Mouse (Mus musculus) neural tube, embryonic 10.5 days (tissue): ENCODE data around the gene Sec61b.
A peak's percentile ranks its signal among the peaks of the same experiment; 100 is the strongest.

Source experiments
- DNase-seq: peaks from one replicate; pipeline ENCODE4 v3.0.0-alpha.2; 2017; ENCODE audit warnings: low spot score; ENCODE audit errors: extremely low spot score

Sec61b gene

DNA sequence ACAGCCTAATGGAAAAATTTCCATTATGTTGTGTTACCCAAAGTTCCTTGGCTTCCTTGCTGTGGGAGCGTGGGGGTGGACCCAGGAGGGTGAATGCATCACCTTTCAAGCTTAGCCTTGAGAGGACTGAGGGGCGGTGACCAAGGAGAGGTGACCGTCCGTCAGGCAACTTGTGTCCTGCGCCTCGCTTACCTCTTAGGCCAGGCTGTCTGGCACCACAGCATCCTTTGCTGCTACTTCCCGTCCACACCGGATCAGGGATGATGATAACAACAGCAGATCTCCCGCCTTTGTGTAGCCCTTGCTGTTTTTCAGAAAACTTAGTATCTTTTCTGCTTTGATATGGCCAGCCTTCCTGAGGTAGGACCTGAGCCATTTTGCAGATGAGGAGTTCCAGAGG, 6.1 kb downstream of the Sec61b start:
- DNase-seq = no peak

DNA sequence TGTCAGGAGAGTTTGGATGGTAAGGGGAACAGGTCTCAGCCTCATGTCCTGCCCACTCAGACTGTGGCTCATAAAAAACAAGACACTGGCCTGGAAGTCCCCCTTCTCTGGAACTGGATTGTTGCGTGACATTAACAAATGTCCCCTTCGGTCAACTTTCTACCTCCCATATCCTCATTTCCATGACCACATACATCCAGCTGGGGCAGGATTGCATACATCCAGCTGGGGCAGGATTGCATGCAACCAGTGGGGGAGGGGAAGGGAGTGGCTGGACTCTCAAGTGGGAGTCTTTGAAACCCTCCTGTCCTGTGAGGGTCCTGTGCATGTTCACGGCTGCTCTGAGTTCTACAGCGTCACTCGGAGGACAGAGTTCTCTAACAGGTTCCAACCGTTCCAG, 16.8 kb downstream of the Sec61b start:
- DNase-seq = no peak

DNA sequence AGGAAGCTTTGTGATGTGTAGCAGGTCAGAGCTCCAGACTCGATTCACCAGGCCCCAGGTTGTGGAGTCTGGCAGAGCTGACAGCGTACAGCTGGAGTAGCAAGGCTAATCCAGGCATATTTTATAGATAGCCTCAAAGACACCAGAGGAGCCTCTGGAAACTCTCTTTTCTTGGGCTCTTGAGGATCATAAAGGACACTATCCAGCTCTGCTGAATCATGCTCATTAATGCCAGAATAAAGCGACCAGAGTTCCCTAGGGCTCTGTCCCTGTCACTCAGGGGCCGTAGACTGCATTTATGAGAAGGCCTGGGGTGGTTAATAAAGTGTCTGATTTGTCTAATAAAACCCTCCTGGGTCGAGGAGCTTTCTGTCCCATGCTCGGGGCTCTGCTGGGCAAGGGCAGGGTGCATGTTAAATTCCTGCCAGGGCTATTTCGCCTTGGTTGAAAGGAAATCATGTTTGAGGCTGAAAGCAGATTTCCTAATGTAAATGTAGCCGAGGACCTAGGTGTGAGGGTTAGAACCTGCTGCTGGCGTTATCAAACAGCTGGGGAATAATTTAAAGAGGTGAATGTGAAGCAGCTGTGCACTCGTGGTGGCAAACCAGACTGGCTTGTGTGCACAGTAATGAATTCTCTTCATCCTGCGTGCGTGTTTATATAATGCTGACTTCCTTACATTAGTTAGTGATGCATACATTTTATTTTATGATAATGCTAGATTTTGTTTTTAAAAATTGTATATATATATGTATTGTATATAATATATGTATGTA, 18.0 kb downstream of the Sec61b start:
- no peak for DNase-seq

DNA sequence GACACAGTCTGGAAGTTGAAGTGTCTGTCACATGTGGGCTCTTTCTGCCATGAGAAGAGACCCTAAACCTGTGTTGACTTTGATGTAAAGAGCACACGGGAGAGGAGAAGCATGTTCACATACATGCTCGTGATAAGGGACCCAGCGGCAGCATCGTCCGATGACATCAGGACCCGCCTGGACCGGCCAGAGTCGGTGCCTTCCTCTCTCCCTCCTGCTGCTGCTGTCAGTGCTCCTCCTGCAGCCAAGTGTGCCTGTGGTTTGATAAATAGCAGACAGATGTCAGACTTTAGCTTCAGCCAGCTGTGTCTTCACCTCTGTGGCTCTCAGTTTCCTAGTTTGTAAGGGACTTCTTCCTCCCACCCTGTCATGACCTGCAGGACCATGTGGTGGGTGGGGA, 19.0 kb downstream of the Sec61b start:
- DNase-seq = no peak

DNA sequence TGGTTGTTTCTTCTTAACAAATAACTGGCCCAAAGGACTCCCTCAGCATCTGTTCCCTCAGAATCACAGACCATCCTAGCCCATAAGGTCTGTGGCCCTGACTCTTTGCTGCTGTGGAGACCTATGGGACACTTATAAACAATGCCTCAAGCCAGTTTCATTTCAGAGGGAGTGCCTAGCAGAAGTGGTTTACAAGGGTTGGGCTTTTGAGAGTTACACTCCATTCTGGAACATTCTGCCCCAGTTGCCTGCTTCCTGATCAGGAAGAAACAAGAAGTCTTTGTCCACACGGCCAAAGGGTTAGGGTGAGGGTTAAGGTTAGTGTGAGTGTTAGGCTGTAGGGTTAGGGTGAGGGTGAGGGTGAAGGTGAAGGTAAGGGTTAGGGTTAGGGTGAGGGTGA, 19.7 kb downstream of the Sec61b start:
- no peak for DNase-seq

DNA sequence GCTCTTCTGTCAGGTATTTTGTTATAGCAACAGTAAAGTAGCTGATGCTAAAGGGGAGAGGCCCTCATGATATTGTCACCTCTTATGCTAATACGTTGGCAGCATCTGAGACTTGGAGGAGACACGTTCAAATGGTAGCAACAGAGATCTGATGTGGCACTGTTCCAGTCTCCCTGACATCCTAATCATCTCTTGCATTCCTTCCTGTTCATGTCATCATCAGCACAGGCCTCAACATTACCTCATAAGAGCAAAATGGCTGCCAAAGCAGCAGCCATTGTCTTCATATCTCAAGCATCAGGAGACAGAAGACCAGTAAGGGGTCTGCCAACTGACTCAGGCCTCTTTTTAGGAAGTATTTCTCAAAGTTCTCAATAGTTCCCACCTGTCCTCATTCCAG, 20.2 kb downstream of the Sec61b start:
- no peak for DNase-seq

DNA sequence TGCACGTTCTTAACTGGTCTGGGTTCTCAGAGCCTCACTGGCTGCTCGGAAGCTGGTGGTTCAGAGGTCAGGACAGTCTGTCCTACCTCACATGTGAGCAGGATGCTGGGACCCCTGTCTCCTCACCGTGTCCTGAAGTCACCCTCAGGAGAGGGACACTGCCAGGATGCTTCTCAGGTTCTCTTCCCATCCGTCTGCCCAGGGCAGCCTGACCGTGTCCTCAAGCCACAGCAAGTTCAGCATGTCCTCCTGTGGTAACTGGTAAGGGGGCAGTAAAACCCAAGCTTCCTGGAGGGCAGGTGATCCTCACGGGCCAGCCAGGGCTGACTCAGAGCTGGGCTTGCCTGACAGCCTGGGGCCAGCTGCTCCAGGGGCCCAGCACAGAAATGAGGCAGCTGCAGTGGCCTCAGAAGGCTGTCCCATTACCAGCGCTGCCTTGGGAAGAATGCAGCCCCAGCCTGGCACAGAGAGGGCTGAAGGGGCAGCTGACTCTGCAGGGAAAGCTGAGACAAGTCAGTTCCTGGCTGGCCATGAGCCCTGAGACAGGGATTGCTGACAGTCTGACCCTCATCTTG, 23.4 kb downstream of the Sec61b start:
- no peak for DNase-seq

DNA sequence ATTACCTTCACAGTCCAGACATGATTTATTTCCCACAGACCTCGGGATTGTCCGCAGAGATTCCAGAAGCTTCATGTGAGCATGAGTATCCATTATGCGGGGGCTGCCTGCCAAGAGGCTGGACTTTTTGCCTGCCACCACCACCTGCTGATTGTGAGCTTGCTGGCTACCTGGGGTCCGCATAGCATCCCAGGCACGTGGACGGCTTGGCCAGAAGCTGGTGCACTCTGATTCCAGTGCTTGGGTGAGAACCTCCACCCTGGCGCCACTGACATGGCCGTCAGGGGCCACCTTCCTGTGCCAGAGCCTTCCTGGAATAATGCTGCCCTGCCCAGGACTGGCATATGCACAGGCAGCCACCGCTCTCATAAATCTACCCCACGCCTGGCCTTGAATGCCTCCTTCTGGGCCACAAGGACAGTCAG, 24.7 kb downstream of the Sec61b start:
- DNase-seq = no peak

DNA sequence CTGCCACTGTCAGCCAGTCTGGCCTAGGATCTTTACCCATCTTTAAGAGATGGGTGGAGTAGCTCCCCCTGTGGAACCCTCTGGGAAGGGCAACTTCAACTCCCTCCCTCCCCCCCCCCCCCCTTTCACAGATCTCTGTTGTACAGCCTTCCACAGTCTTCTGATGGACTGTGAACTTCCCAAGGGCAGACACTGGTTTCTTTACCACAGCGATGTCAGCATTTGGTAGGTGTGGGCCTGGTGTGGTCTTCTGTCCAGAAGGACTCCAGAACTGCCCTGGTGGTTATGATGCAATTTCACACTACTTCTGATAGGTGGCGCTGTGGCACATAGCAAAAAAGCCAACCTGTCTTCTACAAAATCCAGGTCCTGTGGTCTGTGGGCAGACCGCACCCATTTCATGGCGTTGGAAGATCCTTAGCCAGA, 28.1 kb downstream of the Sec61b start:
- peak; percentile 41 for DNase-seq

DNA sequence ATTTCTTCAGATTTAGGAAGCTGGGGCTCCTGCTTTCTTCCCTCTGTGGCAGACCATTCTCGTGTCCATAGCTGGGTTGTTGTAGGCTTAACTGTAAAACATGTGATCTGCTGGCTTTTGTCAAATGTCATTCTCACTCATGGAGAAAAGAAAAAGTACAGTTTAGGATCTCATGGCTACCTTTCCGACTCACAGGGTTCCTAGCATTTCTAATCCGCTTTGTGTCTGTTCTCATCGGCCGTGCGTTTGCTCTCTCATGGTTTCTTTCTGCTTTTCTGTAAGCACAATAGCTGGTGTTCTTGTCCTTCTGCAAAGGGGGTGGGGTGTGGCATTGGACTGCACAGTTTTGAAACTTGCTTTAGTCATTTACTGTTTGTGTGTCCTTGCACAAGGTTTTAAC, 28.6 kb downstream of the Sec61b start:
- DNase-seq = no peak

DNA sequence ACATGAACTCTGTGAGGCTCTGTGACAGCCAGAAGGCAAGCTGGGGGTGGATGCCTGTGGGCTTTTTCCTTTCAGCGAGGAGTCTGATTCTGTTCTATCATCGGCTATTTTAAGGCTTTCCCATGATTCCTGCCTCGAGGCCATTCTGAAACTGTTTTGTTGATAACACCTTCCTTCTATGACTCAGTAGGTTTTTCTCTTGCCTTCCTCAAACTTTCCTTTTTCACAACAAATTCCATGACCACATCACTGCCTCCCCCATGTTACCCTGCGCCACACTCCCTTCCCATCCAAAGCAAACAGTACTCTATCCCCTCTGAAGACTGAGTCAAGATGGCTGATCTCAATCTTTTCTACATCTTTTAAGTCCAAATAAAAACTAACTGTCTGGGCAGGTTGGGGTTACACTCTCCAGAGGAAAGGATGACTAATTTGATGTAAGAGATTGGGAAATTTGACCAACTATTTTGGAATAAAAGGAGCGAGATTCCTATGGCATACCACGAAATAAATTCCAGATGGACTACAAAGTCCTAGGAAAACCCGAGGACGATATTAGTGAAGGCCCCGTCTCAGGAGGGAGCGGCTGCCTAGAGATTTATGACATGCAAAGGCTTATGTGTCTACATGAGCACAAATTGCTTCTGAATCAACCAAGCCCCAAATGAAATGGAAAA, 30.5 kb downstream of the Sec61b start:
- no peak for DNase-seq

DNA sequence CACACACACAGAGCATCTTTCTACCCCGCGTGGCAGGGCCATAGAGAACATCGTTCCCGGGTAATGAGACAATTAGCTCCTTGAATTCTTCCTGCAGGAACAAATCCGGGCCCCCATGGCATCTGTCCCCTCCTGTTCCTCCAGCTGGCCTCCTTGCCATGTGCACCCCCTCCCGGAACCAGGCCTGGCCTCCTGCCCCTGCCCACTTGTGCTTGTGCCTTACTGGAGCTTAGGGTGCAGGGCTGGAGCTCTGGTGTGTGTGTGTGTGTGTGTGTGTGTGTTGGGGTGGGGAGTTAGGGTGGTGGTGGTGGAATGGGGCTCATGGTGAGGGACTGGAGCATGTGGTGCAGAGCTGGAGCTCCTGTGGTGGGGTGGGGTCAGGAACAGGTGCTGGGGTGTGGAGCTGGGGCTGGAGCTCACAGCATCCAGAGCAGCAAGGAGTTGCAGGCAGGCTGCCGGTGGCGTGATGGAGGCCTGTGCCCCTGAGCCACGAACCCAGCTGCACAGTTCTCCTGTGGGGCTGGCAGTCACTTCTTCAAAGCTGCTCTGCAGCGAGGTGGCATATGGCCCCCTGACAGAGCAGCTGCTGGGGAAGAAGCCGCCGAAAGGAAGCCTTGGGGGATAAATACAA, 44.2 kb downstream of the Sec61b start:
- no peak for DNase-seq

DNA sequence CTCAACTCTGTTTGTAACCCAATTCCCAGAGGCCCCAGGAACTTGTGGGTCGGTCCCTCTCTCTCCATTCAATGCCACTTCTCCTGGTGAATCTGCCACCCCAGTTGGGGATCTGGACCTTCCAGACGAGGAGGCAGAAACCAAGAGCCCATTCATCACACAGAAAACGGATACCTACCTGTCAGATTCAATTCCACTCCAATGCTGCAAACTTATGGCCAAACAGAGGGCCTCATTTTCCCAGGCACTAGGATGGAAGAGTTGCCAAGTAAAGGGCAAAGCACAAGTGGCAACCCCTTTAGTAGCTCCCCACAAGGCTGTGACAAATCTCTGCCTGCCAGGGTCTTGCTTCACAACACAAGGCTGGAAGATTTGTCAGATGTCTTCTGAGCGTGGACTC, 45.6 kb downstream of the Sec61b start:
- no peak for DNase-seq

DNA sequence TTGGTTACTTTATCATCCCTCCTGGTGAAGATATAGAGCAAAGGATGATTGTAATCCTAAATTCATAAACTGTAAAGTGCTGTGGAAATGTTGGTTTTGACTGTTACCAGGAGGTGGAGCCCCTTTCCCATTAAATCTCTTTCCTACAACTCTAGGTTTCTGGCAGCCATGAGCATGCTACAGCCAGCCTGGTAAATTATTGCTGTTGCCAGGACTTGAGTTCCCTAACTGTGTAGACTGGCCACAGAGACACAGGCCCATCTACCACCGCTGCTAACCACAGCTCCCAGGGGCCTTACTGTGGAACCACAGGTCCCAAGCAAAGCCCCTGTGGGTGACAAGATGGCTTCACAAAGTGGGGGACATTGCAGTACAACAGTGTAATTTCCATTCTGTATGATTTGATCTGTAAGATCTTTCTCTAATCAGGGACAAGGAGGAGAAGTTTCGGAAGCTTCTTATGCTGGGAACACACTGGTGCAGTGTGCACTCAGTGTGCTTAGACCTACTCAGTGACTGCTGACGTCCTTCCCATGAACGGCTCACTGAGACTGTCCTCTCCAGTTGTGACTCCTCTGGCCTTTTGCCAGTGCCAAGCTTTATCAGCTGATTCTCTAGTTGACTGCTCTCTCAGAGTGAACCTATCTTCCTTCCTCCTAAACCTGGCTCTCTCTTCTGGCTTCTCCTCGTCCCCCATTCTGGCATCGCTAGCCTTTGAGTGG, 47.6 kb downstream of the Sec61b start:
- DNase-seq = no peak

DNA sequence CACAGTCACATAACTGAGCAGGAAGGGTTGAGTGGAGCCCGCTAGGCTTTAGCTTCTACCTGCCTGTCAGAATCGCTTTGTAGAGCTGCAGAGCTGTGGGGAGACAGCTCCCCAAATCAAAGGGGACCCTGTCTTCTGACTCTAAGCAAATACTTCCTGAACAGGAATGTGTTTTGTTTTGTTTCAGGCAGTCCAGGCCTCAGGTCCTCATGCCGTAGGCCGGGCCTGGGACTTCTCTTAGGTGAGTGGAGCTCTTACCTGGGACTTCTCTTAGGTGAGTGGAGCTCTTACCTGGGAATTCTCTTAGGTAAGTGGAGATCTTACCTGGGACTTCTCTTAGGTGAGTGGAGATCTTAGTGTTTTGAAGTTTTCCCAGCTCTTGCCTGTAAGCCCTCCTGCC, 55.4 kb downstream of the Sec61b start:
- no peak for DNase-seq
